Comparison of ENCODE assay signal across 18 mouse cellular contexts in genomic region chr17:11736531-11736930, GRCm38 (mm10).
"Had no signal": no experiment of that assay in that cellular context is flagged by ENCODE, and none has a peak within 500 bp of the region (broad histone marks: within the 10 kb centered on the region; RNA-seq: fewer than 3 reads in every experiment).

No protein-coding gene starts in this region.

- H3K4me1 ChIP-seq: neural tube, embryonic 13.5 days; neural tube, embryonic 15.5 days had no signal

- DNase-seq: lung, adult 18-20 months; lung, embryonic 14.5 days; lung, postnatal 10 days; lung, postnatal 4 days; retina, postnatal 1 day; right cerebral cortex, adult 18-20 months; right cerebral cortex, postnatal 25 days; right cerebral cortex, postnatal 4 days; spleen, adult 18-20 months; thymus, adult 18-20 months; thymus, postnatal 14 days; thymus, postnatal 4 days had no signal

- H3K4me3 ChIP-seq: midbrain, embryonic 10.5 days; myocyte; neural tube, embryonic 13.5 days; neural tube, embryonic 15.5 days had no signal

- H3K9me3 ChIP-seq: midbrain, embryonic 10.5 days; neural tube, embryonic 13.5 days; neural tube, embryonic 15.5 days had no signal

- H3K27me3 ChIP-seq: neural tube, embryonic 13.5 days; neural tube, embryonic 15.5 days had no signal

- H3K36me3 ChIP-seq: midbrain, embryonic 10.5 days; neural tube, embryonic 13.5 days; neural tube, embryonic 15.5 days had no signal

- H3K27ac ChIP-seq: liver, embryonic 14.5 days; midbrain, embryonic 10.5 days; neural tube, embryonic 13.5 days; neural tube, embryonic 15.5 days had no signal

- ATAC-seq: midbrain, embryonic 16.5 days had no signal

- H3K4me2 ChIP-seq: lung, embryonic 14.5 days; neural tube, embryonic 13.5 days; neural tube, embryonic 15.5 days had no signal

- H3K9ac ChIP-seq: liver, embryonic 14.5 days; lung, embryonic 14.5 days; neural tube, embryonic 13.5 days; neural tube, embryonic 15.5 days had no signal
